Mouse (Mus musculus): Measurements from ENCODE around the gene Fbxl12. TPM values are rescaled to one million over a fixed set of nuclear protein-coding genes. Genes with fewer than 3 reads are reported as not detected.
"Not testable (repeated sequence)": the region's sequence is repeated elsewhere in the genome, so short reads cannot be mapped to it uniquely, and the experiment has no call there.

The Fbxl12 gene
- polyA plus RNA-seq, 1 experiment = 0.38 TPM

GRCm38 (mm10) chr9:20642101-20642895 is 2.3 kb downstream of the Fbxl12 start, which contains the start of gene Ubl5:
Gene Ubl5, plus strand, starts transcription at chr9:20642878.
- H3K4me1 ChIP-seq (ENCODE audit: control insufficient read depth) = peaks cover 56% of the 10 kb centered on the region
- peaks cover 34% of the 10 kb centered on the region for H3K36me3 ChIP-seq (ENCODE audit: control insufficient read depth)
- no peaks in the 10 kb centered on the region for H3K27me3 ChIP-seq (ENCODE audit: control insufficient read depth)
- H3K9me3 ChIP-seq (ENCODE audit: control insufficient read depth, low read length) = no peaks in the 10 kb centered on the region
- peak within 1 kb of the TSS; percentile 99 for H3K4me3 ChIP-seq (replicated peaks)
- TF ChIP-seq TAL1 (IDR thresholded peaks at IDR 0.05; ENCODE audit: low read length) (no peak), GATA1 (IDR thresholded peaks at IDR 0.05; ENCODE audit: low read length) (no peak)

- Histone ChIP-seq H3K4me1 (ENCODE audit: control insufficient read depth) (peaks cover 50% of the 10 kb centered on the region), H3K36me3 (ENCODE audit: control insufficient read depth) (peaks cover 34% of the 10 kb centered on the region), H3K4me3 (replicated peaks) (peak overlapping the region; percentile 99), H3K27me3 (ENCODE audit: control insufficient read depth) (no peaks in the 10 kb centered on the region), H3K9me3 (ENCODE audit: control insufficient read depth, low read length) (no peaks in the 10 kb centered on the region)
- TF ChIP-seq GATA1 (IDR thresholded peaks at IDR 0.05; ENCODE audit: low read length) = no peak
- no peak for TF ChIP-seq TAL1 (IDR thresholded peaks at IDR 0.05; ENCODE audit: low read length)
Measured at GRCm38 (mm10) chr9:20641501-20641900, 3.1 kb downstream of the Fbxl12 start.

DNA sequence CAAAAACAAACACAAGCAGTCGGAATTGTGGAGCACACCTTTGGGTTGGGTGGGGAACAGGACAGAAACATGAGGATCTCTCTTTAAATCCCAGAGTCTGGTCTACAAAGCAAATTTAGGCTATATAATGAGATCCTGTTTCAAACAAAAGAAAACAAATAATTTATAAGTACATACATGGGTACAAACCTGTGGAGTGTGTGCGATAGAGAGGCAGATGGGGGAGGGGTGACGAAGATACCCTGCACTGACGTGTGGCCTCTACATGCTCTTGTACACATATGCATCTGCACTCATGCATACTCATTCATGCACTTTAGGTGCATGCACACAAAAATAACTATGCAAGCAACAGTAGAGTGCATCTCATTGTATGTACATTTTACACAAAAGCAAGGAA is 5.1 kb downstream of the Fbxl12 start:
- peaks cover 37% of the 10 kb centered on the region for H3K4me1 ChIP-seq (ENCODE audit: control insufficient read depth)
- peaks cover 28% of the 10 kb centered on the region for H3K36me3 ChIP-seq (ENCODE audit: control insufficient read depth)
- no peaks in the 10 kb centered on the region for H3K9me3 ChIP-seq (ENCODE audit: control insufficient read depth, low read length)
- H3K27me3 ChIP-seq (ENCODE audit: control insufficient read depth) = no peaks in the 10 kb centered on the region
- TF ChIP-seq GATA1 (IDR thresholded peaks at IDR 0.05; ENCODE audit: low read length) (no peak), TAL1 (IDR thresholded peaks at IDR 0.05; ENCODE audit: low read length) (no peak)
- no peak overlapping the region for H3K4me3 ChIP-seq (replicated peaks)

GRCm38 (mm10) chr9:20638552-20638951 is 6.0 kb downstream of the Fbxl12 start:
- Histone ChIP-seq H3K4me1 (ENCODE audit: control insufficient read depth) (peaks cover 29% of the 10 kb centered on the region), H3K9me3 (ENCODE audit: control insufficient read depth, low read length) (no peaks in the 10 kb centered on the region), H3K27me3 (ENCODE audit: control insufficient read depth) (no peaks in the 10 kb centered on the region), H3K36me3 (ENCODE audit: control insufficient read depth) (peaks cover 28% of the 10 kb centered on the region), H3K4me3 (replicated peaks) (no peak overlapping the region)
- TF ChIP-seq GATA1 (IDR thresholded peaks at IDR 0.05; ENCODE audit: low read length) = no peak

DNA sequence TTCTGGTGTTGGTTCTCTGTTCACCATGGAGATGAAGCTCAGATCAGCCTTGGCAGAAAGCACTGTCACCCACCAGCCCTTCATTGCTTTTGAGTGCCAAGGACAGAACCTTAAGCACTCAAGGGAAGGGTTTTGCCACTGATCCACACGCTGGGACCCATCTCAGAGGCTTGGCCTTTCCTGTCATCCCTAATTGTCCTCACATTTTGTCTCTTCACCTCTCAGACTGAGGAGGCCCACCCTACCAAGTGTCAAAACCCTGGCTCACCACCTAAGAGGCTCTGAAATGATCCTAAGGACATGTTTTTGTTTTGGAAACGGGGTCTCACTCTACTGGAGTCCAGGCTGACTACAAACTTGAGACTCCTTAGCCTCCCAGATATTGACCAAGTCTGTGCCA is 7.8 kb downstream of the Fbxl12 start:
- H3K4me3 ChIP-seq (replicated peaks) = no peak overlapping the region
- H3K36me3 ChIP-seq (ENCODE audit: control insufficient read depth) = peaks cover 28% of the 10 kb centered on the region
- TF ChIP-seq GATA1 (IDR thresholded peaks at IDR 0.05; ENCODE audit: low read length) (no peak), TAL1 (IDR thresholded peaks at IDR 0.05; ENCODE audit: low read length) (no peak)
- H3K9me3 ChIP-seq (ENCODE audit: control insufficient read depth, low read length) = no peaks in the 10 kb centered on the region
- no peaks in the 10 kb centered on the region for H3K27me3 ChIP-seq (ENCODE audit: control insufficient read depth)
- peaks cover 11% of the 10 kb centered on the region for H3K4me1 ChIP-seq (ENCODE audit: control insufficient read depth)

GRCm38 (mm10) chr9:20636256-20636655 is 8.3 kb downstream of the Fbxl12 start:
- Histone ChIP-seq H3K27me3 (ENCODE audit: control insufficient read depth) (no peaks in the 10 kb centered on the region), H3K9me3 (ENCODE audit: control insufficient read depth, low read length) (no peaks in the 10 kb centered on the region), H3K36me3 (ENCODE audit: control insufficient read depth) (peaks cover 28% of the 10 kb centered on the region), H3K4me3 (replicated peaks) (no peak overlapping the region), H3K4me1 (ENCODE audit: control insufficient read depth) (peaks cover 6% of the 10 kb centered on the region)
- TF ChIP-seq GATA1 (IDR thresholded peaks at IDR 0.05; ENCODE audit: low read length) = no peak

DNA sequence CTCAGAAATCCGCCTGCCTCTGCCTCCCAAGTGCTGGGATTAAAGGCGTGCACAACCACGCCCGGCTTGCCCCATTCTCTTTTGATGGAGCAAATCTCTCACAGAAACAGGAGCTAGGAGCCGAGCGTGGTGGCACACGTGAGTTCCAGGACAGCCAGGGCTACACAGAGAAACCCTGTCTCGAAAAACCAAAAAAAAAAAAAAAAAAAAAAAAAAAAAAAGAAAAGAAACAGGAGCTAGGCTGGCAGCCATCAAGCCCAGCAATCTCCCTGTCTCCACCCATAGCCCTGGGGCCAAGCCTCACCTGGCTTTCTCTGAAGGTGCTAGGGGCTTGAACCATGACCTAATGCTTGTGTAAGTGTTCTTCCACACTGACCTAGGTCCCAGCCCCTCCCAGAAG is 8.9 kb downstream of the Fbxl12 start:
- H3K9me3 ChIP-seq (ENCODE audit: control insufficient read depth, low read length); H3K4me1 ChIP-seq (ENCODE audit: control insufficient read depth); H3K27me3 ChIP-seq (ENCODE audit: control insufficient read depth); H3K4me3 ChIP-seq (replicated peaks): not testable (repeated sequence)
- H3K36me3 ChIP-seq (ENCODE audit: control insufficient read depth) = peaks cover 28% of the 10 kb centered on the region

DNA sequence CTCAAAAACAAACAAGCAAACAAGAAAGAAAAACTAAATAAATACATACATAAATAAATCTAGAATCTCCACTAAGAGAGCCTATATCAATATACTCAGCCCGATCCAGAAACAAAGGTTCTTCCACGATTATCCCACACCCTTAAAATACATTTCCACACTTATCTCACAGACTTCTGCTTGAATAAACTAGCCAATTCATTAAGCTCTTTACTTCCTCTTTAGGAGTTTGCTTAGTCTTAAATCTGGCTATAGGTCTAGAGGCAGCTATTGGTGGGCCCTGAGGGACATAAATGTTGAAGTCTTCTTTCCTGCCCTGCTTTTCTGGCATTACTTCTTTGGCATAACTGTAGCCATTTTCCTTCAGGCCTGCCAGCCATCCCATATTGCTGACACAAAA is 13.2 kb downstream of the Fbxl12 start:
- Histone ChIP-seq H3K4me1 (ENCODE audit: control insufficient read depth) (no peaks in the 10 kb centered on the region), H3K9me3 (ENCODE audit: control insufficient read depth, low read length) (no peaks in the 10 kb centered on the region), H3K27me3 (ENCODE audit: control insufficient read depth) (no peaks in the 10 kb centered on the region), H3K36me3 (ENCODE audit: control insufficient read depth) (no peaks in the 10 kb centered on the region), H3K4me3 (replicated peaks) (no peak overlapping the region)
- no peak for TF ChIP-seq TAL1 (IDR thresholded peaks at IDR 0.05; ENCODE audit: low read length)
- no peak for TF ChIP-seq GATA1 (IDR thresholded peaks at IDR 0.05; ENCODE audit: low read length)

DNA sequence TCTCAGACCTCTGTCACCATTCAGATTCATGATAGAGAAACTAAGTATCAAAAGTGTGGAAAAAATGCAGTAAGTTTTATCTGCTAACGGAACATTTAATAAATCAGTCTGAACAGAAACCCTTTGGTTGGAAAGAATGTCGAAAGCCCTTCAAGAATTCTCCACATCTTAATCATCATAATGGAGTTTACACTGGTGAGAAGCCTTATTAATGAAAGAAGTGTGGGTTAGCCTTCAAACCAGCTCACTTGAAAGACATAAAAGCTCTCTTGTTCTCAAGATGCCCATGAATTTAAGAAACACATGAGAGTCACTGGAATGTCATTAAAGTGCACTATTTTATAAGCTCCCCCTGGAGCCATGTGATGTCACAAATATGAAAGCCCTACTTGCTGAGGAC is 27.9 kb downstream of the Fbxl12 start:
- Histone ChIP-seq H3K4me3 (replicated peaks) (no peak overlapping the region), H3K36me3 (ENCODE audit: control insufficient read depth) (no peaks in the 10 kb centered on the region), H3K27me3 (ENCODE audit: control insufficient read depth) (no peaks in the 10 kb centered on the region), H3K4me1 (ENCODE audit: control insufficient read depth) (no peaks in the 10 kb centered on the region), H3K9me3 (ENCODE audit: control insufficient read depth, low read length) (no peaks in the 10 kb centered on the region)
- TF ChIP-seq TAL1 (IDR thresholded peaks at IDR 0.05; ENCODE audit: low read length) = no peak
- no peak for TF ChIP-seq GATA1 (IDR thresholded peaks at IDR 0.05; ENCODE audit: low read length)

GRCm38 (mm10) chr9:20611976-20612375 is 32.6 kb downstream of the Fbxl12 start:
- Histone ChIP-seq H3K27me3 (ENCODE audit: control insufficient read depth) (no peaks in the 10 kb centered on the region), H3K4me1 (ENCODE audit: control insufficient read depth) (peaks cover 4% of the 10 kb centered on the region), H3K36me3 (ENCODE audit: control insufficient read depth) (no peaks in the 10 kb centered on the region), H3K9me3 (ENCODE audit: control insufficient read depth, low read length) (peaks cover 2% of the 10 kb centered on the region; the same call in 1 of the 2 replicates), H3K4me3 (replicated peaks) (no peak overlapping the region)
- no peak for TF ChIP-seq GATA1 (IDR thresholded peaks at IDR 0.05; ENCODE audit: low read length)
- no peak for TF ChIP-seq TAL1 (IDR thresholded peaks at IDR 0.05; ENCODE audit: low read length)

All from erythroblast, embryonic 14.5 days (primary cell).